Mouse (Mus musculus) heart, adult 9 months (tissue): ENCODE measurements at regions not wholly inside any gene's neighbourhood (a gene's known extent, or its start where the extent isn't known, plus 50 kb on each side); places are given as distances from the start of the nearest gene placed in this dataset.
"Not testable (repeated sequence)": the region's sequence is repeated elsewhere in the genome, so short reads cannot be mapped to it uniquely, and the experiment has no call there.

Experiments used
- DNase-seq, 2 experiments: peaks; one replicate each; pipeline ENCODE4 v3.0.0; 2022; ENCODE audit warnings: low spot score in 2 of 2

- peak; percentile 0 to 23 for DNase-seq
Measured at GRCm38 (mm10) chr12:115311956-115312355, 735.6 kb upstream of the Zfp386 start.

- DNase-seq, result not testable (repeated sequence)
Measured at GRCm38 (mm10) chr12:115312604-115313003, 734.9 kb upstream of the Zfp386 start.

- DNase-seq, result not testable (repeated sequence)
Measured at GRCm38 (mm10) chr12:115320641-115321040, 726.9 kb upstream of the Zfp386 start.

- DNase-seq, result no peak
Measured at GRCm38 (mm10) chr12:115328439-115328838, 719.1 kb upstream of the Zfp386 start.

GRCm38 (mm10) chr12:115334770-115335169 is 712.8 kb upstream of the Zfp386 start:
- DNase-seq, result not testable (repeated sequence)

- DNase-seq, result no peak
Measured at GRCm38 (mm10) chr12:115336594-115336993, 710.9 kb upstream of the Zfp386 start.

GRCm38 (mm10) chr12:115346112-115346511 is 701.4 kb upstream of the Zfp386 start:
- DNase-seq, result not testable (repeated sequence)

GRCm38 (mm10) chr12:115359050-115359449 is 688.5 kb upstream of the Zfp386 start:
- DNase-seq, result not testable (repeated sequence)

GRCm38 (mm10) chr12:115365628-115366027 is 681.9 kb upstream of the Zfp386 start:
- DNase-seq, result not testable (repeated sequence)

GRCm38 (mm10) chr12:115371784-115372183 is 675.7 kb upstream of the Zfp386 start:
- not testable (repeated sequence) for DNase-seq

- not testable (repeated sequence) for DNase-seq
Measured at GRCm38 (mm10) chr12:115373056-115373455, 674.5 kb upstream of the Zfp386 start.

GRCm38 (mm10) chr12:115386479-115386878 is 661.0 kb upstream of the Zfp386 start:
- DNase-seq, result not testable (repeated sequence)

GRCm38 (mm10) chr12:115404116-115404515 is 643.4 kb upstream of the Zfp386 start:
- DNase-seq, result no peak

GRCm38 (mm10) chr12:115404657-115405056 is 642.9 kb upstream of the Zfp386 start:
- DNase-seq, result no peak

- DNase-seq, result not testable (repeated sequence)
Measured at GRCm38 (mm10) chr12:115446247-115446646, 601.3 kb upstream of the Zfp386 start.

- not testable (repeated sequence) for DNase-seq
Measured at GRCm38 (mm10) chr12:115452626-115453025, 594.9 kb upstream of the Zfp386 start.

- DNase-seq, result not testable (repeated sequence)
Measured at GRCm38 (mm10) chr12:115464777-115465176, 582.7 kb upstream of the Zfp386 start.

- DNase-seq, result not testable (repeated sequence)
Measured at GRCm38 (mm10) chr12:115468015-115468414, 579.5 kb upstream of the Zfp386 start.

GRCm38 (mm10) chr12:115468569-115468968 is 579.0 kb upstream of the Zfp386 start:
- not testable (repeated sequence) for DNase-seq

GRCm38 (mm10) chr12:115498865-115499264 is 548.7 kb upstream of the Zfp386 start:
- DNase-seq, result no peak

GRCm38 (mm10) chr12:115507285-115507684 is 540.2 kb upstream of the Zfp386 start:
- not testable (repeated sequence) for DNase-seq

- not testable (repeated sequence) for DNase-seq
Measured at GRCm38 (mm10) chr12:115508615-115509342, 538.7 kb upstream of the Zfp386 start.

- DNase-seq, result not testable (repeated sequence)
Measured at GRCm38 (mm10) chr12:115518778-115519541, 528.6 kb upstream of the Zfp386 start.
